Mouse (Mus musculus) liver, adult (tissue): Measurements from ENCODE around the gene Gfod1.

Experiments used
- GATA4 ChIP-seq: IDR thresholded peaks from 2 replicates; pipeline ENCODE4 v1.6.1; 2014; ENCODE audit warnings: mild to moderate bottlenecking, low read length; ENCODE audit not compliant: insufficient replicate concordance

The Gfod1 gene

DNA sequence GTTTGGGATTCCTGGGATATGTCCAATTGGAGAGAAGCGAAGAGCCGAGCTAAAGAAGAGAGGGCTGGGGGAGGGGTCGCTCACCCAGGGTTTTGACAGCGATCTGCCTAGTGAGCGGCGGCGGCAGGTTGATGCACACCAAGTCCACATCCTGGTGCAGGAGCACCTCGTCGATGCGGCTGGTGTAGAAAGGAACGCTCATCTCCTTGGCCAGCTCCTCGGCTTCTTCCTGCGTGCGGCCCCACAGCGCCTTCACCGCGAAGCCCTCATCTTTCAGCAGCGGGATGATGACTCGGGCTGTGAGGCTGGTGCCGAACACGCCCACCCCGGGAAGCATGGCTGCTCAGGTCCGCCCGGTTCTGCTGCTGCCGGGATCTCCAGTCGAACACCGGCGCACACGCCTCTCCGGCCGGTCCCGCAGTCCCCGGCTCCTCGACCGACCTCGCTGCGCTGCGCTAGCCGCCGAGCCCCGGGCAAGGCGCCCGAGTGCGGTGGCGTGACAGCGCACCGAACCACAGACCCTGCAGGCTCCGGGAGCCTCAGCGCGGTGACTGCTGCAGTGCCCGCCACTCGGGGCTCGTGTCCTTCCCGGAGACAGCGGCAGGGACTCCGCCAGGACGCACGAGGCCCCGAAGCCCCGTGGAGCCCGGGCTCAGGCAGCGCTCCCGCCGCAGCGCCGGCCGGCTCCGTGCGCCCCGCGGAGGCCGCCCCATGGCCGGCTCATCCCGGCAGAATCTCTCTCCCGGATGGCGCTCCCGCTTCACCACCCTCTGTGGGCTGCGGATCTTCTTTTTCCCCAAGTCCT lies 609 bp downstream of the Gfod1 start:
- no peak for TF ChIP-seq GATA4

DNA sequence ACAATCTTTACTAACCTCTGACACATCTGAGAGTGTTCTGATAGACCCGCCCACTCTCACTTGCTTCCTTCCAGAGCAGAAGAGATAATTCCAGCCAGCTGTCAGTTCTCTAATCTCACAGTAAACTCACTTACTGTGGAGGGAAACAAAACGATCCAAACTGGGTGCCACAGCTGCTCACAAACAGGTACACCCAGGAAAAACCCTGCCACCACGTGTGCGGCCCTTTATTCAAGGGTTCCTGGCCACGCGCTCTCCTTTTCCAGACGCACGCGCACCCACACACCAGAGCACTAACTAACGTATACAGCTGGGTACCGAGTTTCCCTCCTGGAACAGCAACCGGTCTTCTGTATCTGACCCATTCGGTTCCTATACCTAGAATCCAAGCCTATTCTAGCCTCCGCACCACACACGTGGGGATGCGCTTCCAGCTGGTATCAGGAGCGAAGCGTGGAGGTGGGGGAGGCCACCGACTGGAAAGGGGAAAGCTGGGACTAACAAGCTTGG lies 1.3 kb downstream of the Gfod1 start:
- TF ChIP-seq GATA4: no peak

DNA sequence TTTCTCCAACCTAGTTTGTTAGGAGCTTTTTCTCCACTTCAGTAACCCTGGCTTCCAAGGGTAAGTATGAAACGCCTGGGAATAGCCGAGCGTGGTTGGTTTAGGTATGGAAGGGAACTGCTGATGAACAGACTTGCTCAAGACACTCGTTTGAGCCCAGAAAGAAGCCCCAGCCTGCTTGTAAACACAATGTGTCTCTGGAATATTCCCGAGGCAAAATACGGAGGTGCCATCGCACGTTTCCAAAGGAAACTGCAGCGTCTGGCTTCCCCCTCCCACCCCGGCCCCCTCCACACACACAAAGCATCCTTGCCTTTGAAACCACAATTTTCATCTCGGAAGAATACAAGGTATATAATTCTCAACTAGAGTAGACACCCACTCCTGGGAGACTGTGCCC lies 1.7 kb downstream of the Gfod1 start:
- no peak for TF ChIP-seq GATA4

DNA sequence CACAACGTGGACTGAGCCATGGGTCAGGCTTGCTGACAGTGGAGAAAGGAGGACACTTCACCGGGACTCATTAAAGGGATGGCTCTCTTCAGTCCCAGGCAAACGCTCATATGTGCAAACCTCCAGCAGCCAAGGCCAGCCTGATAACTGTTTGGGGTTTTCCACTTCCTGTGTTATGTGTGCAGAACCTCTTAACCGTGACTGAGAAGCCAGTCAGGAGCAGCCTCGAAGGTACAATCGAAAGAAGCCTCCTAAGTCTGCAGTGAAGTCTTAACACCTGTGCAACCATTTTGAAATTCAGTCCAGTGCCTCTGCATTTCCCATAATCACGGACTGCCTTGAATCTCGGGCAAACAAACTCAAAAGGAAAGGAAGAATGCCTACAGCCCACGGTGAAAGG lies 3.1 kb downstream of the Gfod1 start:
- TF ChIP-seq GATA4: no peak

DNA sequence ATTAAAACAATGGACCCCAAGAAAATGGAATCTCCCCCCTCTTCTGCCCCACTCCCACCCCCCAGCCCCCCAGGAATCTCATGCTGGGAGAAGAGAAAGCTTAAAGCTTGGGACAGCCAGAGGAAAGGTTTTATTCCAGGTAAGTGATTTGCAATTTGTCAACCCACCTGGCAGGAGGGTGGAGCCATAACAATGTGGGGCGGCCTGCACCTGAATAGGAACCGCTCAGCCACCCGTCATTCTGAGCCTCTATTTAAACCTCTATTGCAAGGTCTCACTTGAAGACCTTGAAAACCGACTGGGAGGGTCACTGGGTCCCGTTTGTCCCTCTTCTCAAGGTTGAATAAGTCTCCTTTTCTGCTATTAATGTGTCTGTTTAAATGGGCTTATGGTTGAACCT lies 3.6 kb downstream of the Gfod1 start:
- TF ChIP-seq GATA4: no peak

DNA sequence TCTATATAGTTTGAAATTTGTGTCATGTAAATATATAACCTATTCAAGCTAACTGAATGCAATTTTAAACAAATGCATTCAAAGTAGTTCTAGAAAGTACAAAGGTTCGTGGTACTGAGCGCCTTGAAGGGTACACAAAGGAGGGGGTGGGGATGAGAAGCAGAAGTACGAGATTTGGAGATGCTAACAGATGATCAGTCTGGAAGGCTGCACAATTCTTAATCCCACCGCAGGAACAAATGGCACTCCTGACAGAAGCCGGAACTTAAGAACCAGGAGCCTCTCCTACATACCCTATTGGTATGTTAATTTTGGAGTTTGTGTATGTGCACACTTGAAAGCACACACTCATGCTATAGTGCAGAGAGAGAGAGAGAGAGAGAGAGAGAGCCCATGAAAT lies 4.8 kb downstream of the Gfod1 start:
- TF ChIP-seq GATA4: no peak

DNA sequence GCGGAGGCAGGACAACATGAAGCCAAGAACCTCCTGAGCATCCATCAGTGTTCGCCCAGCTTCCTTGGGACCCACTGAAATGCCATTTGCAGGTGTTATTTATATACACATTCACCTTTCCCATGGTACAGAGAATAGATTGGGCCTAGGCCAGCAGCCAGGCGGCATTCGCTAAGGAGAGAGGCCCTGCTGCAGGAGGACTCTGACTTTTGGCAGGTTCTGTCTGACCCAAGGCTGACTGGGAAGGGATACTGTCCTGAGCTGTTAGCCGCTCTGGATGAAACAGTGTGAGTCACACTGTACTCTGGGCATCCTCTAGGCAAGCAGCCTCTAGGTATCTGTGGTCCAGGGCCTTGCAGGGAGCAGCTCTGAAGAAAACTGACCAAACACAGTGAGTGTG lies 6.4 kb downstream of the Gfod1 start:
- no peak for TF ChIP-seq GATA4

DNA sequence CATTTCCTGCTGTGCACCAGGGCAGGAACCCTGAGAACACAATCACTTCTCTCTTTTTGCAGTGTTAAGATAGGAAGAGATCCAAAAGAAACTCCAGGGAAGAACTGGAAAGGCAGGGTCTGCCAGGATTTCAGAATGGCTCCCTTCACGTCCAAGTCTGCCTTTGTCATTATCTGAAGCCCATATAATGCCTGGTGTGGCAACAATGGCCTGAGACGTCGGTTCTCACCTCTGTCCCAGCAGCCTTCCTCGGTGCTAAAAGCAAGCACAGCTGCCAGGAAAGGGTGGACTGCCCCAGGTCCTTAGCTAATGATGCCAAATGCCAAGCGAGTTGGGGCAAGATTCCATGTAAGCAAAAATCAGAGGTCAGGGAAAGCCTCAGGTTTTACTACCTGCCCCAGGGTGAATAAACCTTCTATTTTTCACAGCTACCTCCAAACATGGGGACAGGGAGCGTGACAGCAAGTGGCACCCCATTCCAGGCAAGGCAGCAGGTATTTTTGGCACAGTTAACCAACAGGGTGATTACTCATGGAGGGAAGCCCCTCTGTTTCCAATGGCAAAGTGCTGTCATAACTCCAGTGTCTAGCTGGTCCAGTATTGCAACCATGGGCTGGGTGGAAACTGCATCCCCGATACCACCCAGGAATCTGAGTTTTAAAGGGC lies 7.7 kb downstream of the Gfod1 start:
- TF ChIP-seq GATA4: no peak

DNA sequence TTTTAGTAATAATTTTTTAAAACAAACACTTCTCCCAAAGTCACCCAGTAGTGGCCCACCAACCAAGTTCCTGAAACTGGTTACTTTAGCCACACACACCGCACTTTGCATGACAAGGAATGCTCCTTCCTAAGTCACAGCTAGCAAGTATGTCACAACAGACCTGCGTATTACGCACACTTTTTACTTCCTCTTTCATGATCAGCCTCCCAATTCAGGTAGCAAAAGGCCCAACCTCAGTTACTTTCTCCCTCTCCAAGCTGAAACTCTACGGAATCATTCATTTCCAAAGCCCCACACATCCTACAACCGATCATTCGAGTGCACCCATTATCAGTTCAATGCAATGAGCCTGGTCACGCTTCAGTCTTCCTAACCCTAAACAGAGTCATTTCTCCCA lies 8.3 kb downstream of the Gfod1 start:
- TF ChIP-seq GATA4: no peak

DNA sequence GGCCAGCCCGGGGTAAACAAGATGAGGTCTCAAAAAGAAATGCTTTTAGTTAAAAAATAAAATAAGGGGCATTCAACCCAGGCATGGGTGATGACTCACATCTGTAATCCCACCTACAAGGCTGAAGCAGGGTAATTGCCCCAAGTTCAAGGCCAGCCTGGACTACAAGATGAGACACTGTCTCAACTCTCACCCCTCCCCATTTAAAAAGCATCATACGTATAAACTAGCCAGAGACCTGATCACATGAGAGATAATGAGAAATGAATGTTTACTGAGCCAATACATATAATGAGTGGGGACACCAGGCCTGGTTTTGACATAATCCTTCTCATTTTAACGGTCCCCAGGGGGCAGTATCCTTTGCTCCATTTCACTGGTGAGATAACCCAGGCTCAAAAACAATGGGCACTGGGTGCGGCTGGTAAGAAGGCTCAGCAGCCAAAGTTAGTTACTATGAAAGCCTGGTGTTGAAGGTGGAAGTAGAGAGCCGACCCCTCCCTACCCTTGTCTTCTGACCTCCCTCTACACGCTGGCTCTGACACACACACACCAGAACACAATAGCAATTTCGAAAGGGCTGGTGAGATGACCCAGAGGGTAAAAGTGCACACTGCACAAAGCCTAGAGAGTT lies 8.9 kb downstream of the Gfod1 start:
- TF ChIP-seq GATA4: no peak

DNA sequence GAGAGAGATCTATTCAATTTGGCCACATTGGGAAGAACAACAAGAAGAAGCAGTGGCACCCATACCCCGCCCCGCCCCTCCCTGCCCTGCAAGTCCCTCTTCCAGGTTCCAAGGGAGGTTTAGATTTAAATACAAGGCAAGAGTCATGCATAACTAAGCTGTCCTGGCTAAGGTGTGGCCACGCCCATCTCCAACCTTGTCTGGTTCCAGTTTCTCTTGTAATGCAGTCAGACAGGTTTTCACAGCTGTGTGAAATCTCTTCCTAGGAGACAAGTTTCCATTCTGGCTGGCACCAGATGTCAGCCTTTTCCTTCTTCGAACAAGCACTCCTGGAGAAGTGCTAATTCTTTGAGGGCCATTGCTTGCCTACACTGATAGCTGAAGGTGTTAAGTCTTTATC lies 11.1 kb downstream of the Gfod1 start:
- no peak for TF ChIP-seq GATA4

DNA sequence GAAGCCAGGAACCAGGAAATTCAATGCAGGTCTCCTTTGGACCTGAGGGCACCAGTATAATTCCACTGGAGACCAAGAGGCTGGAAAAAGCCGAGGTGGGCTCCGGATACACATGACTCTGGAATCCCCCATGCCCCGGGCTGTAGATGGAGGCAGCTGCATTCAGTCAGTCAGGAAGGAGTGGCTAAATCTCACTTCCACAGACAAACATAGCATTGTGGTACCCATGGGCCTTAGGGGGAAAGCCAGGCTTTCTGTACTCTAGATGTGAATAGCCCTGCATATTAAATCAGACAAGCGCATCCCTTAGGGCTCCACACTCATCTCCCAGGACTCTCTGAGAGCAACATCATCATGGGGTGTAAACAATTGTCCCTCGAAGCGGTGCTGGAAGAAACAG lies 14.9 kb downstream of the Gfod1 start:
- no peak for TF ChIP-seq GATA4

DNA sequence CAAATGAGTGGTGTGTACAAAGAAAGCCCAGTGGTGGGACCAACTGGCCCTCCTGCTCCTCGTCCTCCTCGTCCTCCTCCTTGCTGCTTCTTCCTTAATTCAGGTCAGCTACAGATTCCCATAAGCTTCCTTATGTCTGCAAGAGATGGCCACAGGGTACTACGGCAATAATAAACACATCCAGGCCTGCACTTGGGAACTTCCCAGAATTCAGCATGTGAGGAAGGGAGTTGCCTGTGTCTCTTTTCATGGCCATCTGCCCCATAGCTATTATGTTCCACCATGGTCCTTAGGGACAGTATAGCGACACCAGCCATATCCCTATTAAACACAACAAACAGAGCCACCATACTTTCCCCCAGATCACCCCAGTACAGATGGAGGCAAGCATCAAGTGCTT lies 15.5 kb downstream of the Gfod1 start:
- no peak for TF ChIP-seq GATA4

DNA sequence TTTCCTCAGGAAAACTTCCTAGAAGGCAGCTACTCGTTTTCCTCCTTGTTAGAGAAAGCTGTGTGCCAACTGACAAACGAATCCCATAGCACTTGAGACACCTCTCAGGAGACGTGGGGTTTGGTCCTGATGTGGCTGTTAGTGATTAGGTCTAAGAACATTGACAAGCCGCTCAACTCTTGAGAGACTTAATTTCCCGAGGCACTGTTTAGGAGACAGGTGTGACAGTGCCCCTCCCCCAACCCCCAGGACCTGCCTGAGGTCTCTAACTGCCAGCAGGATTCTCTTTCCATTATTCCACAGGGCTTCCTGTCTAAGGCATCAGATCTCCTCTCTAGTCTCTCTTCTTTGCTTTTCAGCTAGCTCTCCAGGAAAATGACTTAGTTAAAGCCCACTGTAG lies 15.9 kb downstream of the Gfod1 start:
- no peak for TF ChIP-seq GATA4

DNA sequence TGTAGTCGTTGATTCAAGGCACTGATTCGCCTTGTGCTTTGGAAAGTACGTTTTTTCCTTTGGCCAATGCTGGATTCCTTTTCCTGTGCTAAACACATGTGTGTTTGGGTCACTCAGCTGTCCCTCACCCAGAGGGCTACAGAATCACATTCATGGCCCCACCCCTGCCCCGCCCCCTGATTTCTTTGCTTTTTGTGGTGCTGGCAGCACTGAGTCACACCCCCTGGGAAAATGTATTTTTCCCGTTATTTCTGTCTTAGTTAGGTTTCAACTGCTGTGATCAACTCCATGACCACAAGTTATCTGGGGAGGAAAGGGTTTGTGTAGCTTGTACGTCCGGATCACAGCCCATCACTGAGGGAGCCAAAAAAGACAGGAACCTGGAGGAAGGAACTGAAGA lies 17.1 kb downstream of the Gfod1 start:
- TF ChIP-seq GATA4: no peak

DNA sequence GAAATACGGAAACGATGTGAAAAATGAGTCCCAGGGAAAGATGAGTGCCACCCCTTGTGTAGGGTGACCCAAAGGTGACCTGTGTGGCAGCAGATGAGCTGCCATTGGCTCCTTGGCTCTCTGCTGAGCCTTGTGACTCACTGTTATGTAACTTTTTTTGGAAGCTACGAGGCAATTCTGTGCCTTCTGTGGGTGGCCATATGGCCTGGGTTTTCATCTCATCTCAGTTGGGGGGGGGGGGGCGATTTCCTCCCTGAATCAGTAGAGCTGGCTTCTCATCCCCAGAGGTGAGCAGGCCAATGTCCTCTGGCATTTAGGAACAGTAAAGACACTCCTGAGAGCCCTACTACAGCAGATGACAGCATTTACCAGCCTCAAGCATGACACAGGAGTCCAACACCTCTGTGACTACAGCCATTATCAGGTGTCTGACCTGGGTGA lies 19.2 kb downstream of the Gfod1 start:
- TF ChIP-seq GATA4: no peak
